Mouse (Mus musculus): ENCODE measurements around the gene Pdzd4. TPM values are rescaled to one million over a fixed set of nuclear protein-coding genes. Genes with fewer than 3 reads are reported as not detected.

Pdzd4 gene
- polyA plus RNA-seq (2017; shearing (Covaris generic)) = 0.44 TPM

DNA sequence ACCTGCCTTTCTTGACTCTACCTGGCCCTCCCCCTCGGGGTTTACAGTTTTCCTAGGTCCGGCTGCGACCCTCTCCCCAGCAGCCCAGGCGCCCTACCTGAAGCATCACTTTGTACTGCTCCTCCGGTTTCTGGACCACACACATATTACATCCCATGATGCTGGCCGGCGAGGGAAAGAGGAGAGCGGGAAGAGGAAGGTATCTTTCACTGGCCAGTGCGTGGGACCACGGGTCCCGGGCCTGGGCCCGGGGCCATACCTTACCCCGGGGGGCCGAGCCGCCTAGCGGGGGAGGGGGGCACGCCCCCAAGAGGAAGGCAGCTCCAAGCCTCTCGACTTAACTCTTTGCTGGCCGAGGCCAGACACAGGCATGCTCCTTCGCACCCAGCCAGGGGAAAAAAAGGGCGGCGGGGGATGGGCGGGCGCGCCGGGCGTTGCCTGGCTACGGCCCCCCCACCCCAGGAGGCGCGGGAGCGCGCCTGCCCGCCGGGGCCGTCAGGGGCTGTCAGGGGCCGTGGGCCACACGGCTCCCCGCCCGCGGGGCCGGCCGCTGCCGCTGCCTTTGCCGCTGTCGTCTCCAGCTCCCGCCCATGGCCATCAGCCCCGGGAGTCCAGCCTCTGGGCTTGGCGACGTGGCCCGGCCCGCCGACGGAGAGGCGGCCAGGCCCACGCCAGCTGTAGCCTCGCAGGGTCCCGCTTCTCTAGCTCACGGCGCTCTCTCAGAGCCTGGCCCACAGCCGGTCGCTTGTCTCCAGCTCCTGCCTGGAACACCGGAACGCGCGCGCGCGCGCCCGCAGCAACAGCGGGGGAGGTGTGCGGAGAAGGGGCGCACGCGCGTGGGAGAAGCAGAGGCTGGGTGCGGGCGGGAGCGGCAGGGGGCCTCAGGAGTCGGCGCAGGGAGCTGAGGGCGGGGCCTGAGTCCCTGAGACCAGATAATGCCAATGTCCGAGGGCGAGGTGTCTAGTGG, at the start of gene Pdzd4:
Pdzd4 (minus strand) TSS at position 785 of the 967 bp plus-strand sequence.

DNA sequence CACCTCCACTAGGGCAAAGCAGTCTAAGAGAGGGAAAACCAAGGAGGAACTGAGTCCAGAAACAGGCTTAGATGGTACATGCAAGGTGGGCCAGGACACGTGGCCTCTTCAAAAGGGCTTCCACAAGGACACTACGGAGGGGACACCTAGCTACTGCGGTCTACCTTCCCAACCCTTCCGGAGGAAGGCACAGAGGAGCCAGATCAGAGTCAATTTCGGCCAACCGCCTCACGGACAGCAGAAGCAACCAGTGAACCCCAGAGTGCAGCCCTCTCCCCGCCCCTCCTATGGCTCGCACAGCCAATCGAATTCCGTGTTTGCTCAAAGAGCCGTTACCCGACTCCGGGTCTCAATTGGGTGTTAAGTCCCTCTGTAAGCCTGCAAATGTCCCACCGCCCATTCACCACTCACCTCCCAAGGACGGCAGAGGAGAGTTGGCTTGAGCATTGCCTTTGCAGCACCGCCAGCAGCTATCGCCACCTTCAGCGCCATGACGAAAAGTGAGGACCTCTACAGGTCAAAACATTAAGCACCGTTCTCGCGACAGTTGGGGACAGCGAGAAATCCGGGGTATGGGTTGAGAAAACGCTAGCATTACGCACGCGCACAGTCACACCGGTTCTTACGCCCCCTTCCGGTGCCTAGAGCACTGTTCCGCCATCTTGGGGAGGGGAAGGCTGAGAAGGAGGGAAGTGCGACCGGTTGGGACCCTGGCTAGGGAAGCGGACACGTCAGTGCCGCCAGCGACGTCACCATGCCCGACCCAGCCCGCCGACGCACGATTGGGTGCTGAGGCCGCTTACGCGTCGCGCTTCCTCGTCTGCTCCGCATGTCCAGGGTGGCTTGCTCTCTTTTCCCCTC, 38.2 kb downstream of the Pdzd4 start, which contains the start of the genes Idh3g and Ssr4:
Idh3g (minus strand) TSS at position 534 of the 861 bp plus-strand sequence.
Ssr4 (plus strand) TSS at position 665 of the 861 bp plus-strand sequence.

DNA sequence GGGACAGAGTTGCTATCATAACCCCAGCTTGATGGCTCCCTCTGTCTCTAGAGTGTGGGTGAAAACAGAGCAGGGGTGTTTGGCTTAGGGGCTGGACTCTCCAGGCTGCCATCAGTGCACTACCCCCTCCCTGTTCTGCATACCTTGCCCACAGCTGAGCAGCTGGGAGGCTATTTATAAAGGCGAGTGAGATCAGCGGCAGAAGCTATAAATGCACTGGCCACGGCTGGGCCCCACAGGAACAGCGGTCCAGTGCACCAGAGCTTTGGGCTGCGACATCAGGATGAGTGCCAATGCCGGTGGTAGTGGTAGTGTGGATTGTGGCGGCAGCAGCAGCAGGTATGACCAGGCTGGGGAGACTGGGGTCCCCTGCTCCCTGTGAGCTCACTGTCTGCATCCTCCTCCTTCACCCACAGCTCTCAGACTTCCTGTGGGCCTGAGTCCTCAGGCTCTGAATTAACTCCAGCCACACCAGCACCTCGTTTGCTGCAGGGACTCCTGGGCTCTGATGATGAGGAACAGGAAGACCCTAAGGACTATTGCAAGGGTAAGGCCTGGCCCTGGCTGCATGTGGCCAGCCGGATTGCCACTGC, 50.5 kb downstream of the Pdzd4 start, which contains the start of gene Srpk3:
Srpk3 (plus strand) TSS at position 238 of the 593 bp plus-strand sequence.

DNA sequence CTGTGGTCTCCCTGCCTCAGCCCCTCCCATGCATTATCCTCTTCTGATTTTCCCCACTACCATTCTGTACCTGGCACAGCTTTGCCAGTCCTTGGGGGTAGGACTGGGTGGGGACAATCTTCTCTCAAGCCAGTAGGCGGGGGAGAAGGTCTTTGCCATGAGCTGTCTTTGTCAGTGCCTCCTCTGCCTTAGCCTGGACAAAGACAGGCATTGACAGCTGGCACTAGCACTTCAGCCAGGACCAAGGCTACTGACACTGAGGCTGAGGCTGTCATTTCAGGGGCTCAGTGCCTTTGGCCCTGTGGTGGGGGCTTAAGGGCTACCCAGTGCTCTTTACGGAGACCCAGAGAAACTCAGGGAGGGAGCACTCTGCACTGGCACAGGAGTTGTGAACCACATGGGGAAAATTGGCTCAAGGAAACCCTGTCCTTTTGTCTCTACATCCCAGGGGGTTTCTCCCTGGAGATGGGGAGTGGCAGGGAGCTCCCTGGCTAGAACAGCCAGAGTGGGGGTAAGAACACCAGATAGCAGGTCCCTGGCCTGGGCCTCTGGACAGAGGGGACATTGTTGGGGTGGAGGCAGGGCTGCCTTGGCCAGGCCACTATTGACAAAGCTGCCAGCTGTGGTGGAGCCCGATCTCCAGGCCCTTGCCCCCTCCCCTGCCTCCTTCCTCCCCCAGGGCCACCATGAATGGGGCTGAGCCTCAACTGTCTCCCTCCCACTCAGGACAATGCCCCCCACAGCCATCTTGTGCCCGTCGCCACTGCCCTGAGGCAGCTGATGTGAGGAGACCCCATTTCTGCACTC, 68.2 kb downstream of the Pdzd4 start, which contains the start of gene Plxnb3:
Plxnb3 (plus strand) TSS at position 757 of the 807 bp plus-strand sequence.

Other genes starting within 250 kb of the Pdzd4 start
- 0.74 TPM for gene Dusp9, start 185.6 kb downstream of the Pdzd4 start, polyA plus RNA-seq (2017; shearing (Covaris generic))
- gene Pnck, start 164.9 kb downstream of the Pdzd4 start, polyA plus RNA-seq (2017; shearing (Covaris generic)) = 1.5 TPM
- 0.11 TPM for gene Slc6a8, start 151.8 kb downstream of the Pdzd4 start, polyA plus RNA-seq (2017; shearing (Covaris generic))
- gene Bcap31, start 108.8 kb downstream of the Pdzd4 start, polyA plus RNA-seq (2017; shearing (Covaris generic)) = 275 TPM
- 36.9 TPM for gene Abcd1, start 108.4 kb downstream of the Pdzd4 start, polyA plus RNA-seq (2017; shearing (Covaris generic))
- gene Plxnb3, start 67.9 kb downstream of the Pdzd4 start, polyA plus RNA-seq (2017; shearing (Covaris generic)) = not detected
- 1.3 TPM for gene Srpk3, start 50.6 kb downstream of the Pdzd4 start, polyA plus RNA-seq (2017; shearing (Covaris generic))
- gene Idh3g, start 38.1 kb downstream of the Pdzd4 start, polyA plus RNA-seq (2017; shearing (Covaris generic)) = 218 TPM
- gene Ssr4, start 37.9 kb downstream of the Pdzd4 start, polyA plus RNA-seq (2017; shearing (Covaris generic)) = 227 TPM
- 3.4 TPM for gene Avpr2, start 67.1 kb upstream of the Pdzd4 start, polyA plus RNA-seq (2017; shearing (Covaris generic))
- gene L1cam, start 71.1 kb upstream of the Pdzd4 start, polyA plus RNA-seq (2017; shearing (Covaris generic)) = 9.5 TPM
- 302 TPM for gene Arhgap4, start 96.9 kb upstream of the Pdzd4 start, polyA plus RNA-seq (2017; shearing (Covaris generic))
- 208 TPM for gene Naa10, start 97.0 kb upstream of the Pdzd4 start, polyA plus RNA-seq (2017; shearing (Covaris generic))
- gene Renbp, start 105.9 kb upstream of the Pdzd4 start, polyA plus RNA-seq (2017; shearing (Covaris generic)) = 3.9 TPM
- 45.8 TPM for gene Hcfc1, start 141.4 kb upstream of the Pdzd4 start, polyA plus RNA-seq (2017; shearing (Covaris generic))
- 201 TPM for gene Irak1, start 198.9 kb upstream of the Pdzd4 start, polyA plus RNA-seq (2017; shearing (Covaris generic))